ENCODE assay signal across 12 mouse cellular contexts in genomic region chr15:84314420-84315080, GRCm38 (mm10). TPM values are rescaled to one million over a fixed set of nuclear protein-coding genes. Genes with fewer than 3 reads are reported as not detected.
DNase-seq lines count a peak whose midpoint lies in the region; ATAC-seq and TF ChIP-seq lines count a peak whose summit lies in the region.
"Had no signal": no experiment of that assay in that cellular context is flagged by ENCODE, and none has a peak within 500 bp of the region (broad histone marks: within the 10 kb centered on the region; RNA-seq: fewer than 3 reads in every experiment).

No protein-coding gene starts in this region.

- H3K4me2 ChIP-seq in kidney, embryonic 16.5 days (replicated peaks; ENCODE audit: low read depth, low read length): no peak overlapping the region
- H3K4me2 ChIP-seq in forebrain, embryonic 15.5 days (replicated peaks): no peak overlapping the region

- H3K27ac ChIP-seq in kidney, embryonic 16.5 days (ENCODE audit: low read length): peak overlapping the region; percentile 12; the same call in 1 of the 2 replicates
- no peak overlapping the region for H3K27ac ChIP-seq in kidney, adult 2 months (ENCODE audit: insufficient read depth, low read depth, low read length)
- H3K27ac ChIP-seq in forebrain, embryonic 15.5 days (replicated peaks): peak overlapping the region; percentile 37; the same call in 1 of the 2 replicates
- peak overlapping the region; percentile 86 for H3K27ac ChIP-seq in macrophage

- no peaks in the 10 kb centered on the region for H3K36me3 ChIP-seq in kidney, embryonic 16.5 days (ENCODE audit: insufficient read depth, low read length)
- no peaks in the 10 kb centered on the region for H3K36me3 ChIP-seq in kidney, adult 2 months (ENCODE audit: control insufficient read depth, insufficient read depth, low read length)
- H3K36me3 ChIP-seq in forebrain, embryonic 15.5 days: no peaks in the 10 kb centered on the region
- H3K36me3 ChIP-seq in macrophage (ENCODE audit: inconsistent target): no peaks in the 10 kb centered on the region

- H3K79me2 ChIP-seq in macrophage (ENCODE audit: inconsistent target): no peaks in the 10 kb centered on the region

- no peak for ATAC-seq in kidney, embryonic 16.5 days (ENCODE audit: low FRiP score, low TSS enrichment)
- ATAC-seq in forebrain, embryonic 15.5 days (replicated peaks): no peak

- no peak overlapping the region for H3K4me3 ChIP-seq in kidney, embryonic 16.5 days (ENCODE audit: low read length)
- no peak overlapping the region for H3K4me3 ChIP-seq in kidney, adult 2 months (ENCODE audit: insufficient read depth, low read depth, low read length)
- no peak overlapping the region for H3K4me3 ChIP-seq in forebrain, embryonic 15.5 days
- no peak overlapping the region for H3K4me3 ChIP-seq in macrophage (ENCODE audit: inconsistent target)

- 34% methylated on average over 18 of the region's 18 CpGs for WGBS in kidney, embryonic 16.5 days
- 58% methylated on average over 18 of the region's 18 CpGs for WGBS in kidney, adult 2 months
- 18% methylated on average over 18 of the region's 18 CpGs for WGBS in forebrain, embryonic 15.5 days
- WGBS in macrophage (ENCODE audit: missing documents): 73% methylated on average over 18 of the region's 18 CpGs

- no peak for TF ChIP-seq POLR2A in kidney, adult 2 months (IDR thresholded peaks at IDR 0.05; ENCODE audit: low read depth, low read length)

- intact Hi-C loops in left cerebral cortex, postnatal 36 days (cut with DNase I): no loop called here

- peaks cover 48% of the 10 kb centered on the region for H3K4me1 ChIP-seq in kidney, embryonic 16.5 days (ENCODE audit: insufficient read depth, low read length)
- H3K4me1 ChIP-seq in kidney, adult 2 months (ENCODE audit: control insufficient read depth, insufficient read depth, low read length): no peaks in the 10 kb centered on the region
- H3K4me1 ChIP-seq in forebrain, embryonic 15.5 days: peaks cover 34% of the 10 kb centered on the region

- no peak overlapping the region for H3K9ac ChIP-seq in kidney, embryonic 16.5 days (replicated peaks; ENCODE audit: low read length)
- H3K9ac ChIP-seq in forebrain, embryonic 15.5 days (replicated peaks): peak overlapping the region; percentile 15; the same call in 1 of the 2 replicates

- H3K27me3 ChIP-seq in kidney, embryonic 16.5 days (ENCODE audit: insufficient read depth, low read length): no peaks in the 10 kb centered on the region
- no peaks in the 10 kb centered on the region for H3K27me3 ChIP-seq in kidney, adult 2 months (replicated peaks; ENCODE audit: control insufficient read depth, insufficient read depth, low read length)
- H3K27me3 ChIP-seq in forebrain, embryonic 15.5 days: no peaks in the 10 kb centered on the region
- H3K27me3 ChIP-seq: CH12.LX had no signal

- H3K9me3 ChIP-seq in kidney, embryonic 16.5 days (ENCODE audit: low read length): peaks cover 2% of the 10 kb centered on the region; the same call in 1 of the 2 replicates
- no peaks in the 10 kb centered on the region for H3K9me3 ChIP-seq in forebrain, embryonic 15.5 days

- TF ChIP-seq CTCF in kidney, adult 2 months (conservative IDR thresholded peaks at IDR 0.05; ENCODE audit: insufficient read depth, insufficient read length, low read depth, low read length): no peak

- DNase-seq in kidney, adult 2 months: no peak
- peak; percentile 50 for DNase-seq in WW6 (ENCODE audit: low read depth, low spot score)
- DNase-seq in left cerebral cortex, postnatal 36 days (ENCODE audit: low spot score in 2 of 2): no peak
- DNase-seq in c-Kit-positive CD71-positive TER-119-positive erythroid progenitor cells, embryonic 14.5 days (ENCODE audit: low spot score): no peak
- DNase-seq in urinary bladder, adult 2 months (ENCODE audit: low spot score): no peak
- DNase-seq: adrenal gland, adult 2 months; cerebellum, postnatal 25 days; heart, postnatal 36 days had no signal

RNA-seq across cellular contexts. Expression of gene Parvg, which starts 9.3 kb away (rescaled TPM):
- 1.6 and 2.1 TPM in 2 replicates for polyA plus RNA-seq in kidney, embryonic 16.5 days (2015; fragmentation: Nextera tagmentation; extraction: Ambion mirVana)
- 1.5 and 4.5 TPM in 2 replicates for polyA plus RNA-seq in kidney, adult 2 months (2012; rRNA removed)
- polyA plus RNA-seq in forebrain, embryonic 15.5 days (2015; fragmentation: Nextera tagmentation; extraction: Ambion mirVana): 0.75 and 1.0 TPM in 2 replicates
- 100 to 1,000 TPM in 3 of 26 experiments, 10 to 100 TPM in 23; 12.5 to 120 (median 49.7) TPM for total RNA-seq in macrophage (2018; cell fraction: chromatin; rRNA removed)
- total RNA-seq in macrophage (2018; cell fraction: cytosol; rRNA removed): 10 to 100 TPM; 40.5 to 86.9 (median 62.3) TPM
- 10 to 100 TPM; 15.2 to 83.3 (median 47.6) TPM for total RNA-seq in macrophage (2018; cell fraction: nucleus; rRNA removed)
- 52.4 to 63.9 TPM (median 59.6 TPM) in 3 replicates for polyA plus RNA-seq in macrophage (2018)
- total RNA-seq in left cerebral cortex, postnatal 36 days (2021): 1 to 10 TPM; 5.6 to 8.6 TPM
- polyA plus RNA-seq in urinary bladder, adult 2 months (2012; rRNA removed): 1.9 TPM in 2 replicates
